Mouse (Mus musculus): ENCODE results near the gene Zeb2.

The Zeb2 gene

DNA sequence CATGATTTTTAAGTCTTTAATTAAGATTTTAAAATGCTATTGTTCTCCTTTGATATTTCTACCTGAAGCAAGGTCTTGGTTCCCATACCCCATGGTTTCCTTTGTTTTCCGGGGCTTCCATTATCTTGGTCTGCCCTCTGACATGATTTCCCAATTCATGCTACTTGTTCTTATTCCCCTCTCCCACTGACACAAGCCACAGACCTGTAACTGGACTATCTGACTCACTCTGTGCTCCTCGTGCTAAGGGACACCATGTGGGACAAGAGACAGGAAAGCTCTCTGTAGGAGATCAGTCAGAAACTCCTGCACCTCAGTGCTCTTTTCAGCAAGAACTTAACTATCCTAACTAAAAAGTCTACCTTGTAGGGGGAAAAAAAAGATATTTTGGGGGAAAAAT lies 139.6 kb downstream of the Zeb2 start:
- DNase-seq, result no peak

- DNase-seq, result no peak
Observed at GRCm38 (mm10) chr2:44977051-44977450, 140.1 kb downstream of the Zeb2 start.

- DNase-seq, result no peak
Observed at GRCm38 (mm10) chr2:44976484-44976883, 140.7 kb downstream of the Zeb2 start.

DNA sequence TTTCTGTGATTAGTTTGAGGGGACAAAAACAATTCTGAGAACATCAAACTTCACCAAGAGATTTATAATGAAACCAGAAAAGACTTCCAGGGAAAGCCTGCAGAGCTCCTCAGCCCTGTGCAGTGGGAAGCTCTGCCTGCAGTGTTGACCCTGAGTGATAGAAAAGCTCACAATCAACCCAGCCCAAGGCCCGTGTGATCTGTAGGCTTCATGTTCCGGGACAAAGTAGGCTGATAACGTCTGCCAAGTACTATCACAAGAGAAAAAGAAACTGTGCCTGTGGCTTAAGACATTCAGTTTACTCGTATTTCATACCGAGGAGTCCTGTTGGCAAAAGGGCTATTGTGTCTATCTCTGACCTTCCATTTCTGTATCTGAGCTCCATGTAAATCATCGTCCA lies 143.4 kb downstream of the Zeb2 start:
- no peak for DNase-seq

- no peak for DNase-seq
Observed at GRCm38 (mm10) chr2:44970087-44970646, 147.0 kb downstream of the Zeb2 start.

GRCm38 (mm10) chr2:44969640-44970039 lies 147.6 kb downstream of the Zeb2 start:
- DNase-seq, result no peak

DNA sequence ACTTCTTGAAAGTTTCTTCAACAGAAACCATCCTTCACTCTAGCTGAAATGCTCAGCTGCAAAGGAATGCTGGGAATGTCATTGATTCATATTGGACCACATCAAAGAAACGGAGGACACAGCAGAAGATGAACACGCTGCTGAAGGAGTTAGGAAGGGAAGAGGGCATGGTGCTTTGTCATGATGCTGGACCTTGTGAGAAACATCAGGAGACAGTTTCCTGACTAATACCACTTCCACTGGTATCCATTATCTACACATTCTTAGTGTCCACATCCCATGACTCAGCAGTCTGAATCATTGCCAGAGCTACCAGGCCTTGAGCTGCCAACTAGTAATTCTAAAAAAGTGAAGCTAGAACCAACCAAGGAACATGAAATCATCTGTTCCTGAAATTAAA lies 148.0 kb downstream of the Zeb2 start:
- no peak for DNase-seq

GRCm38 (mm10) chr2:44965834-44966555 lies 151.2 kb downstream of the Zeb2 start:
- no peak for DNase-seq

GRCm38 (mm10) chr2:44962620-44963019 lies 154.6 kb downstream of the Zeb2 start:
- no peak for DNase-seq

GRCm38 (mm10) chr2:44961192-44961591 lies 156.0 kb downstream of the Zeb2 start:
- no peak for DNase-seq

GRCm38 (mm10) chr2:44960561-44960960 lies 156.6 kb downstream of the Zeb2 start:
- no peak for DNase-seq

- no peak for DNase-seq
Observed at GRCm38 (mm10) chr2:44957329-44957797, 159.8 kb downstream of the Zeb2 start.

GRCm38 (mm10) chr2:44956232-44956631 lies 161.0 kb downstream of the Zeb2 start:
- no peak for DNase-seq

DNA sequence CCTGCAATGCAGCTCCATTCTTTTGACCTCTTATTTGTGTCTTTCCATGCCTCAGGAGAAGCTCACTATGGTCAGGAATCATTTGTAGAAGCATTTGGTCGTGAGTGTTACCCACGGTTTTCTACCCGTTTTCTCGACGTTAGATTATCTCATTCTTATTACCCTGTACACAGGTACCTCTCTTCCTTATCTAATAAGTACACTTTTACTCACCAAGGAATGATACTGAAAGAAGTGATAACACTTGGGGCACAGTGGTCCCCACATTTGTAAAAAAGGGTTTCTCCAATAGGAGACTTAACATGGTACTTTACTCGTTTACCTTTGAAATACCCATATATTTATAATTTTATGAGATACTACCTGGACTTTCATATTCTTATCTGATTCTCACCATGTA lies 161.7 kb downstream of the Zeb2 start:
- no peak for DNase-seq

GRCm38 (mm10) chr2:44954180-44954579 lies 163.0 kb downstream of the Zeb2 start:
- DNase-seq, result no peak

GRCm38 (mm10) chr2:44952830-44953422 lies 164.3 kb downstream of the Zeb2 start:
- DNase-seq, result no peak

- DNase-seq, result no peak
Observed at GRCm38 (mm10) chr2:44951651-44952213, 165.5 kb downstream of the Zeb2 start.

DNA sequence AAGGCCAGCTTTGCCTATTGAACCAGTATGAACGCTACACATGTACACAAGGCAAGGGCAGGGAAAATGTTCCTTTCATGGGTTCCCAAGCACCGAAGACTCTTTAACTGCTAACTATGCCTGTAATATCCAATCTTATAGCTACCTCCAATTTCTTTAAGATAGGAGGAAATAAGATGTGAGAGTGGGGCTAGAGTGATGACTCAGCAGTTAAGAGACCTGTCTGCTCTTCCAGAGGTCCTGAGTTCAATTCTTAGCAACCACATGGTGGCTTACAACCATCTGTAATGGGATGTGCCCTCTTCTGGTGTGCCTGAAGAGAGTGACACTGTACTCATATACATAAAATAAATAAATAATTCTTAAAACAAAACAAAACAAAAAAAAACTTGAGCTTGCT lies 172.5 kb downstream of the Zeb2 start:
- no peak for DNase-seq
